Mouse (Mus musculus): ENCODE data around the gene Nif3l1. TPM values are rescaled to one million over a fixed set of nuclear protein-coding genes. Genes with fewer than 3 reads are reported as not detected.
A peak's percentile ranks its signal among the peaks of the same experiment; 100 is the strongest.

The Nif3l1 gene
- total and polyA plus RNA-seq, 3 experiments = 28.5 to 32.8 TPM; not detected in 1

DNA sequence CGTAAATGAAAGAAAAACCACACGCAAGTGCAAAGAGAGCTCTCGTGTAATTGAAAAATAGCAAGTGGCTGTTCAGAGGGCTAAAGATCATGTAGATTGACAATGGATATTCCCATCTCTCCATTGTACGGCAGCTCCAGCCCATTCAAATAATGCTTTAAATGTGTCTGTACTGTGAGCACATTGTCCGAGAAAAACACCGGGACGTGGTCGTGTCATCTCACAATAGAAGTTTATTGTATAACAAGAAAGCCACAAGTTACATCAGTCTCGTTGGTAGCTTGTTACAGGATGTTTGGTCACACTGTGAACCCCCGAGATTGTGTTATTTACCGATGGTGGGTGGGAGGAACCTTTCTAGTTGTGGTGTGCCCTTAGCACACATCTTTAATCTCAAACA, 910 bp downstream of the Nif3l1 start:
- Histone ChIP-seq H3K9ac (ENCODE audit: control insufficient read depth, low read depth, low read length, poor library complexity, severe bottlenecking) (peak overlapping the region; percentile 79), H3K79me2 (ENCODE audit: control insufficient read depth, insufficient read depth, low read length, poor library complexity) (peaks cover 17% of the 10 kb centered on the region), H3K36me3 (ENCODE audit: control insufficient read depth in 1 of 2, insufficient read depth in 2 of 2, low read length in 2 of 2) (no peaks in the 10 kb centered on the region; a peak in 1 of 4 replicates), H3K4me3 (ENCODE audit: control insufficient read depth in 1 of 2, insufficient read depth in 1 of 2, low read depth in 2 of 2, low read length in 2 of 2) (peak overlapping the region; percentile 79 to 90), H3K9me3 (replicated peaks; ENCODE audit: insufficient read depth, low read length) (no peaks in the 10 kb centered on the region), H3K27me3 (ENCODE audit: control insufficient read depth in 1 of 2, insufficient read depth in 2 of 2, low read length in 2 of 2) (no peaks in the 10 kb centered on the region), H3K27ac (ENCODE audit: control insufficient read depth, low read depth, low read length) (peak overlapping the region; percentile 76), H3K4me1 (ENCODE audit: control insufficient read depth in 1 of 2, insufficient read depth in 2 of 2, low read length in 2 of 2) (peaks cover 2 to 6% of the 10 kb centered on the region in 2 experiments; a peak in 2 of 4 replicates)
- peak; percentile 59 for DNase-seq (ENCODE audit: low read depth, low spot score)
- no peak for TF ChIP-seq EP300 (IDR thresholded peaks at IDR 0.05; ENCODE audit: low read depth in 1 of 2, low read length in 2 of 2)

DNA sequence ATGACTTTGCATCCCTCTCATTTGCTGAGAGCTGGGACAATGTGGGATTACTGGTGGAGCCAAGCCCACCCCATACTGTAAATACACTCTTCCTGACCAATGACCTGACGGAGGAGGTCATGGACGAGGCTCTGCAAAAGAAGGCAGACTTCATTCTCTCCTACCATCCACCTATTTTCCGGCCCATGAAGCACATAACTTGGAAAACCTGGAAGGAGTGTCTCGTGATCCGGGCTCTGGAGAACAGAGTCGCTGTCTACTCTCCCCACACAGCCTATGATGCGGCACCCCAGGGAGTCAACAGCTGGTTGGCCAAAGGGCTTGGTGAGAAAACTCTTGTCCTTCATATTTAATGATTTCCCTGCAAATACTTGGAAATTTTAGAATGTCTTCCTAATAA, 2.8 kb downstream of the Nif3l1 start:
- Histone ChIP-seq H3K4me3 (ENCODE audit: control insufficient read depth in 1 of 2, insufficient read depth in 1 of 2, low read depth in 2 of 2, low read length in 2 of 2) (no peak overlapping the region), H3K27me3 (ENCODE audit: control insufficient read depth in 1 of 2, insufficient read depth in 2 of 2, low read length in 2 of 2) (no peaks in the 10 kb centered on the region), H3K79me2 (ENCODE audit: control insufficient read depth, insufficient read depth, low read length, poor library complexity) (peaks cover 17% of the 10 kb centered on the region), H3K4me1 (ENCODE audit: control insufficient read depth in 1 of 2, insufficient read depth in 2 of 2, low read length in 2 of 2) (peaks cover 2 to 6% of the 10 kb centered on the region in 2 experiments; a peak in 2 of 4 replicates), H3K9ac (ENCODE audit: control insufficient read depth, low read depth, low read length, poor library complexity, severe bottlenecking) (no peak overlapping the region), H3K36me3 (ENCODE audit: control insufficient read depth in 1 of 2, insufficient read depth in 2 of 2, low read length in 2 of 2) (no peaks in the 10 kb centered on the region; a peak in 1 of 4 replicates), H3K27ac (ENCODE audit: control insufficient read depth, low read depth, low read length) (no peak overlapping the region), H3K9me3 (replicated peaks; ENCODE audit: insufficient read depth, low read length) (no peaks in the 10 kb centered on the region)
- TF ChIP-seq JUND (IDR thresholded peaks at IDR 0.05; ENCODE audit: low read depth, low read length) = no peak
- no peak for TF ChIP-seq MAZ (IDR thresholded peaks at IDR 0.05; ENCODE audit: low read depth, low read length)
- TF ChIP-seq USF2 (IDR thresholded peaks at IDR 0.05; ENCODE audit: borderline replicate concordance in 1 of 2, insufficient read depth in 1 of 2, low read depth in 1 of 2, low read length in 2 of 2) = no peak
- no peak for TF ChIP-seq POLR2A (IDR thresholded peaks at IDR 0.05; ENCODE audit: control insufficient read depth in 1 of 2, insufficient read depth in 1 of 2, low read depth in 1 of 2, low read length in 2 of 2, poor library complexity in 1 of 2)
- no peak for DNase-seq (ENCODE audit: low read depth, low spot score)

DNA sequence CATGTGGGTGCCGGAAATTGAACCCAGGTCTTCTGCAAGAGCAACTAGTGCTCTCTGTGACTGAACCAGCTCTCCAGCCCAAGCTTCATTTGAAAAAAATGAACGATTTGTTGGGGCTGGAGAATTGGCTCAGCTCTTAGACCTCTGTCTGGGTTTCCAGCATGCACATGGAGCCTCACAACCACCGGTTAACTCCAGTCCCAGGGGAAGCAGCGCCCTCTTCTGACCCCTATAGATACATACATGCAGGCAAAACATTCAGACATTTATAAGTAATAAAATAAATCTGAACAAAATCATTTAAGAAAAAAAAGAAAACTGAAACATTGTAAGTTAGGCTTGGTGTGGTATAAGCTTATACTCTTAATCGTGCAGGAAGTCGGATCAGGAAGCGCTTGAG, 3.4 kb downstream of the Nif3l1 start:
- no peaks in the 10 kb centered on the region for H3K27me3 ChIP-seq (ENCODE audit: control insufficient read depth in 1 of 2, insufficient read depth in 2 of 2, low read length in 2 of 2)
- TF ChIP-seq ETS1 (IDR thresholded peaks at IDR 0.05; ENCODE audit: low read depth, low read length) = no peak
- peak; percentile 15 for TF ChIP-seq RAD21 (IDR thresholded peaks at IDR 0.05; ENCODE audit: low read depth, low read length)
- peak; percentile 18 to 34 (median 27); a peak in 4 of 6 replicates for TF ChIP-seq CTCF (IDR thresholded peaks at IDR 0.05 in 2 of 3, conservative IDR thresholded peaks at IDR 0.05 in 1 of 3; ENCODE audit: control insufficient read depth in 1 of 3, insufficient read depth in 1 of 3, low read depth in 2 of 3, low read length in 3 of 3, poor library complexity in 1 of 3, severe bottlenecking in 1 of 3)
- no peak overlapping the region for H3K4me3 ChIP-seq (ENCODE audit: control insufficient read depth in 1 of 2, insufficient read depth in 1 of 2, low read depth in 2 of 2, low read length in 2 of 2)
- no peaks in the 10 kb centered on the region for H3K9me3 ChIP-seq (replicated peaks; ENCODE audit: insufficient read depth, low read length)
- peaks cover 17% of the 10 kb centered on the region for H3K79me2 ChIP-seq (ENCODE audit: control insufficient read depth, insufficient read depth, low read length, poor library complexity)
- H3K9ac ChIP-seq (ENCODE audit: control insufficient read depth, low read depth, low read length, poor library complexity, severe bottlenecking) = no peak overlapping the region
- H3K4me1 ChIP-seq (ENCODE audit: control insufficient read depth in 1 of 2, insufficient read depth in 2 of 2, low read length in 2 of 2) = peaks cover 2 to 6% of the 10 kb centered on the region in 2 experiments; a peak in 2 of 4 replicates
- no peaks in the 10 kb centered on the region; a peak in 1 of 4 replicates for H3K36me3 ChIP-seq (ENCODE audit: control insufficient read depth in 1 of 2, insufficient read depth in 2 of 2, low read length in 2 of 2)
- no peak overlapping the region for H3K27ac ChIP-seq (ENCODE audit: control insufficient read depth, low read depth, low read length)
- DNase-seq (ENCODE audit: low read depth, low spot score) = peak; percentile 57

DNA sequence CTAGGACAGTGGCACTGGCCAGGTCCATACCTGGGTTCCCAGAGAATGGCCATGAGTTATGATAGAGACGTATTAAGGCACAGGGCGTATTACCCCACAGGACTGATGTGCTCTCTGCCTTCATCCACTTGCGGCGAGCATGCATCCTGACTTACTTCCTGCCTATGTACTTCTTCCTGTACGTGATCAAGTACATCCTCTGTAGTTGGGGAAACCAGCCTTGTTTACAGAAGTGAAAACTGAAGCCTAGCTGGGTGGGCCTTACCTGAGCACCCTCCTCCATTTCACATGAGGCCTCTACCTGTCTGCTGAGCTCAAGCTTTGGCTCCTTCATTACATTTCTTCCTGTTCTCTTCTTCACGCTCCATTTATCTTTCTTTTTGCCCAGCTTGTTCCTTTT, 9.4 kb downstream of the Nif3l1 start:
- H3K27ac ChIP-seq (ENCODE audit: control insufficient read depth, low read depth, low read length) = no peak overlapping the region
- no peak overlapping the region for H3K9ac ChIP-seq (ENCODE audit: control insufficient read depth, low read depth, low read length, poor library complexity, severe bottlenecking)
- no peak overlapping the region for H3K4me3 ChIP-seq (ENCODE audit: control insufficient read depth in 1 of 2, insufficient read depth in 1 of 2, low read depth in 2 of 2, low read length in 2 of 2)
- H3K9me3 ChIP-seq (replicated peaks; ENCODE audit: insufficient read depth, low read length) = no peaks in the 10 kb centered on the region
- no peaks in the 10 kb centered on the region for H3K4me1 ChIP-seq (ENCODE audit: control insufficient read depth in 1 of 2, insufficient read depth in 2 of 2, low read length in 2 of 2)
- no peaks in the 10 kb centered on the region for H3K79me2 ChIP-seq (ENCODE audit: control insufficient read depth, insufficient read depth, low read length, poor library complexity)
- DNase-seq (ENCODE audit: low read depth, low spot score) = no peak
- no peaks in the 10 kb centered on the region for H3K27me3 ChIP-seq (ENCODE audit: control insufficient read depth in 1 of 2, insufficient read depth in 2 of 2, low read length in 2 of 2)
- H3K36me3 ChIP-seq (ENCODE audit: control insufficient read depth in 1 of 2, insufficient read depth in 2 of 2, low read length in 2 of 2) = peaks cover 0 to 2% of the 10 kb centered on the region in 2 experiments; a peak in 2 of 4 replicates
- no peak for TF ChIP-seq HCFC1 (IDR thresholded peaks at IDR 0.05; ENCODE audit: low read depth, low read length)
